Mouse (Mus musculus) hindlimb bud, embryonic 11.5 days (tissue): ENCODE results near the gene Vwa2.

Experiments used
- DNase-seq: peaks from one replicate; pipeline ENCODE4 v3.0.0-alpha.2; 2012; ENCODE audit warnings: low read depth, low spot score; ENCODE audit errors: extremely low spot score

Vwa2 gene

GRCm38 (mm10) chr19:56907850-56908249 lies 33.8 kb downstream of the Vwa2 start:
- no peak for DNase-seq

GRCm38 (mm10) chr19:56908472-56909270 lies 34.6 kb downstream of the Vwa2 start:
- DNase-seq, result no peak

GRCm38 (mm10) chr19:56910561-56910960 lies 36.5 kb downstream of the Vwa2 start:
- no peak for DNase-seq

GRCm38 (mm10) chr19:56913761-56914160 lies 39.7 kb downstream of the Vwa2 start:
- no peak for DNase-seq

- DNase-seq, result no peak
Measured at GRCm38 (mm10) chr19:56914658-56915057, 40.6 kb downstream of the Vwa2 start.

- DNase-seq, result no peak
Measured at GRCm38 (mm10) chr19:56915084-56915483, 41.0 kb downstream of the Vwa2 start.

GRCm38 (mm10) chr19:56919628-56920027 lies 45.6 kb downstream of the Vwa2 start:
- peak; percentile 60 for DNase-seq

GRCm38 (mm10) chr19:56920232-56920631 lies 46.2 kb downstream of the Vwa2 start:
- no peak for DNase-seq

- DNase-seq, result no peak
Measured at GRCm38 (mm10) chr19:56921744-56922143, 47.7 kb downstream of the Vwa2 start.

GRCm38 (mm10) chr19:56929392-56929791 lies 55.3 kb downstream of the Vwa2 start:
- DNase-seq, result no peak

GRCm38 (mm10) chr19:56930029-56930428 lies 56.0 kb downstream of the Vwa2 start:
- DNase-seq, result no peak

GRCm38 (mm10) chr19:56933800-56934199 lies 59.8 kb downstream of the Vwa2 start:
- no peak for DNase-seq

GRCm38 (mm10) chr19:56935111-56935510 lies 61.1 kb downstream of the Vwa2 start:
- DNase-seq, result no peak

- DNase-seq, result no peak
Measured at GRCm38 (mm10) chr19:56935777-56936176, 61.7 kb downstream of the Vwa2 start.

- DNase-seq, result no peak
Measured at GRCm38 (mm10) chr19:56936253-56936652, 62.2 kb downstream of the Vwa2 start.

- DNase-seq, result no peak
Measured at GRCm38 (mm10) chr19:56937911-56938310, 63.9 kb downstream of the Vwa2 start.

- no peak for DNase-seq
Measured at GRCm38 (mm10) chr19:56939826-56940225, 65.8 kb downstream of the Vwa2 start.

- no peak for DNase-seq
Measured at GRCm38 (mm10) chr19:56940507-56940906, 66.5 kb downstream of the Vwa2 start.

- DNase-seq, result no peak
Measured at GRCm38 (mm10) chr19:56942216-56942615, 68.2 kb downstream of the Vwa2 start.

- DNase-seq, result no peak
Measured at GRCm38 (mm10) chr19:56944211-56944610, 70.2 kb downstream of the Vwa2 start.

GRCm38 (mm10) chr19:56944826-56945225 lies 70.8 kb downstream of the Vwa2 start:
- DNase-seq, result no peak

GRCm38 (mm10) chr19:56945621-56946020 lies 71.6 kb downstream of the Vwa2 start:
- DNase-seq, result no peak

GRCm38 (mm10) chr19:56946277-56946676 lies 72.2 kb downstream of the Vwa2 start:
- no peak for DNase-seq
